Mouse (Mus musculus): ENCODE results near the gene Spaca4.

DNA sequence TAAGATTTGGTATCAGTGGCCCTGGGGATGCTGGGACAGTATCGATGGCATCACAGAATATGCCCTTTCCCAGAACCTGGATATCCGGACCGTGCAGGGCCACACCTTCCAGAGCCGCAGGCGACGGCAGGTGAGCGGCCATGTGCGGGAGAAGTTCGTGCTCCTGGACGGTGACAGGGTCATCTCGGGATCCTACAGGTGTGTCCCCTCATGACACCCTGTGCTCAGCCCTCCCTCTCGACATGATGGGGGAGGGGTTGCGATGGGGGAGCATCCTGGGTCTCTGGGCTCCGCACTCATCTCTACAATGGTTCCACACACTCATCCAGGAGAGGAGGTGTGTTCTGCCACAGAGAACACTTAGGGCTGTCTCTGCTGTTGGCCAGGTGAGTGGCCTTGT lies 1.8 kb downstream of the Spaca4 start:
- TF ChIP-seq POLR2A (IDR thresholded peaks at IDR 0.05; ENCODE audit: insufficient read length, low read depth) (no peak), REST (IDR thresholded peaks at IDR 0.05; ENCODE audit: insufficient read depth, insufficient read length) (no peak), MAX (IDR thresholded peaks at IDR 0.05; ENCODE audit: low read depth) (no peak), MYOG (IDR thresholded peaks at IDR 0.05; ENCODE audit: control insufficient read depth in 1 of 3, insufficient read depth in 1 of 3, insufficient read length in 2 of 3, low read depth in 2 of 3) (no peak)

Data from myocyte (in vitro differentiated cells).